Mouse (Mus musculus): ENCODE data around the gene Zfp27.

- TF ChIP-seq CTCF (conservative IDR thresholded peaks at IDR 0.05 in 1 of 2, IDR thresholded peaks at IDR 0.05 in 1 of 2; ENCODE audit: low read depth in 2 of 2, low read length in 2 of 2) = no peak
- TF ChIP-seq POLR2A (IDR thresholded peaks at IDR 0.05; ENCODE audit: low read depth, low read length) = peak; percentile 93
- TF ChIP-seq SMC3 (IDR thresholded peaks at IDR 0.05; ENCODE audit: low read depth, low read length) = no peak
- no peak for TF ChIP-seq ZC3H11A (IDR thresholded peaks at IDR 0.05; ENCODE audit: low read depth, low read length)
- peak; percentile 79; the same call in 1 of the 2 replicates for TF ChIP-seq UBTF (IDR thresholded peaks at IDR 0.05; ENCODE audit: low read depth, low read length)
- no peak for TF ChIP-seq EP300 (IDR thresholded peaks at IDR 0.05; ENCODE audit: low read length)
- no peak; the same call in 1 of the 2 replicates for TF ChIP-seq E2F4 (IDR thresholded peaks at IDR 0.05; ENCODE audit: insufficient replicate concordance, low read depth, low read length)
- TF ChIP-seq KAT2A (IDR thresholded peaks at IDR 0.05; ENCODE audit: insufficient replicate concordance, low read length) = 0 out of 2 replicates have a peak, but pooled peaks have one; percentile 55
- peak; percentile 84 for TF ChIP-seq POLR2AphosphoS2 (IDR thresholded peaks at IDR 0.05; ENCODE audit: low read depth, low read length)
- TF ChIP-seq USF2 (conservative IDR thresholded peaks at IDR 0.05; ENCODE audit: low read depth, low read length) = no peak
Measured at GRCm38 (mm10) chr7:29905966-29906681, at the start of gene Zfp27.
